Mouse (Mus musculus): ENCODE results near the gene Timp3. TPM values are rescaled to one million over a fixed set of nuclear protein-coding genes. Genes with fewer than 3 reads are reported as not detected.

Timp3 gene
- total RNA-seq (2012; rRNA removed) (not detected in 2 replicates), polyA plus RNA-seq (2012; ENCODE audit: insufficient read depth in 1 of 2, insufficient read length in 2 of 2, low read depth in 1 of 2, low replicate concordance in 2 of 2, missing spikeins in 1 of 2) (not detected)

GRCm38 (mm10) chr10:86300293-86301116 is at the start of gene Timp3:
Gene Timp3, plus strand, starts transcription at chr10:86300372.
- Histone ChIP-seq H3K9ac (ENCODE audit: control insufficient read depth, low read depth, low read length, poor library complexity, severe bottlenecking) (no peak within 1 kb of the TSS), H3K4me1 (ENCODE audit: control insufficient read depth in 1 of 2, insufficient read depth in 2 of 2, low read length in 2 of 2) (no peaks in the 10 kb centered on the region), H3K4me3 (ENCODE audit: control insufficient read depth in 1 of 2, insufficient read depth in 1 of 2, low read depth in 2 of 2, low read length in 2 of 2) (no peak within 1 kb of the TSS), H3K27ac (ENCODE audit: control insufficient read depth, low read depth, low read length) (no peak within 1 kb of the TSS), H3K79me2 (ENCODE audit: control insufficient read depth, insufficient read depth, low read length, poor library complexity) (no peaks in the 10 kb centered on the region), H3K27me3 (ENCODE audit: control insufficient read depth in 1 of 2, insufficient read depth in 2 of 2, low read length in 2 of 2) (no peaks in the 10 kb centered on the region), H3K9me3 (replicated peaks; ENCODE audit: insufficient read depth, low read length) (no peaks in the 10 kb centered on the region), H3K36me3 (ENCODE audit: control insufficient read depth in 1 of 2, insufficient read depth in 2 of 2, low read length in 2 of 2) (no peaks in the 10 kb centered on the region)
- TF ChIP-seq TCF12 (IDR thresholded peaks at IDR 0.05; ENCODE audit: low read depth, low read length) (no peak), HCFC1 (IDR thresholded peaks at IDR 0.05; ENCODE audit: low read depth, low read length) (no peak), KAT2A (conservative IDR thresholded peaks at IDR 0.05; ENCODE audit: low read depth, low read length) (no peak), NRF1 (IDR thresholded peaks at IDR 0.05; ENCODE audit: insufficient read depth, low read depth, low read length, poor library complexity, severe bottlenecking) (no peak), RCOR1 (IDR thresholded peaks at IDR 0.05; ENCODE audit: low read depth, low read length) (no peak), ELF1 (IDR thresholded peaks at IDR 0.05; ENCODE audit: low read depth, low read length) (no peak), E2F4 (IDR thresholded peaks at IDR 0.05; ENCODE audit: borderline replicate concordance, low read depth, low read length) (no peak), TAL1 (IDR thresholded peaks at IDR 0.05; ENCODE audit: low read length) (no peak), RAD21 (IDR thresholded peaks at IDR 0.05; ENCODE audit: low read depth, low read length) (no peak)
- DNase-seq (ENCODE audit: low read depth, low spot score) = no peak

GRCm38 (mm10) chr10:86256221-86256620 is 44.0 kb upstream of the Timp3 start:
- H3K36me3 ChIP-seq (ENCODE audit: control insufficient read depth in 1 of 2, insufficient read depth in 2 of 2, low read length in 2 of 2) = no peaks in the 10 kb centered on the region
- DNase-seq (ENCODE audit: low read depth, low spot score) = no peak
- H3K79me2 ChIP-seq (ENCODE audit: control insufficient read depth, insufficient read depth, low read length, poor library complexity) = no peaks in the 10 kb centered on the region
- no peak overlapping the region for H3K27ac ChIP-seq (ENCODE audit: control insufficient read depth, low read depth, low read length)
- H3K27me3 ChIP-seq (ENCODE audit: control insufficient read depth in 1 of 2, insufficient read depth in 2 of 2, low read length in 2 of 2) = no peaks in the 10 kb centered on the region
- no peak overlapping the region for H3K9ac ChIP-seq (ENCODE audit: control insufficient read depth, low read depth, low read length, poor library complexity, severe bottlenecking)
- H3K4me1 ChIP-seq (ENCODE audit: control insufficient read depth in 1 of 2, insufficient read depth in 2 of 2, low read length in 2 of 2) = no peaks in the 10 kb centered on the region
- no peak overlapping the region for H3K4me3 ChIP-seq (ENCODE audit: control insufficient read depth in 1 of 2, insufficient read depth in 1 of 2, low read depth in 2 of 2, low read length in 2 of 2)
- H3K9me3 ChIP-seq (replicated peaks; ENCODE audit: insufficient read depth, low read length) = no peaks in the 10 kb centered on the region
- TF ChIP-seq CHD2 (IDR thresholded peaks at IDR 0.05; ENCODE audit: low read length) = no peak
- no peak for TF ChIP-seq ZC3H11A (IDR thresholded peaks at IDR 0.05; ENCODE audit: low read depth, low read length)
- no peak for TF ChIP-seq SMC3 (IDR thresholded peaks at IDR 0.05; ENCODE audit: low read depth, low read length)
- no peak for TF ChIP-seq MAFK (IDR thresholded peaks at IDR 0.05; ENCODE audit: borderline replicate concordance, low read depth, low read length)
- no peak for TF ChIP-seq MEF2A (IDR thresholded peaks at IDR 0.05; ENCODE audit: extremely low read depth, insufficient replicate concordance, low read depth, low read length, poor library complexity, severe bottlenecking)
- no peak for TF ChIP-seq JUND (IDR thresholded peaks at IDR 0.05; ENCODE audit: low read depth, low read length)

Measured in MEL (cell line).